Mouse (Mus musculus) heart, embryonic 13.5 days (tissue): ENCODE measurements around the gene Lrfn4. TPM values are rescaled to one million over a fixed set of nuclear protein-coding genes. Genes with fewer than 3 reads are reported as not detected.

ENCODE experiments used
- ATAC-seq: fragments of 200-750 bp; cut with Nextera tagmentation; 2 replicates; pipeline ENCODE4 v1.8.0; 2017; ENCODE audit warnings: moderate TSS enrichment; ENCODE audit not compliant: insufficient number of reproducible peaks, low FRiP score, low TSS enrichment; ENCODE audit errors: extremely low read depth
- H3K27ac ChIP-seq: fragments of 300-500 bp; sonication (generic); replicated peaks from 2 replicates; pipeline ENCODE4 v1.5.1; 2015; ENCODE audit warnings: moderate library complexity, mild to moderate bottlenecking, inconsistent platforms
- H3K27me3 ChIP-seq: fragments of 300-500 bp; sonication (generic); replicated peaks from 2 replicates; pipeline ENCODE4 v1.6.1; 2015; ENCODE audit warnings: mild to moderate bottlenecking, inconsistent platforms
- H3K36me3 ChIP-seq: fragments of 300-500 bp; sonication (generic); 2 replicates; pipeline ENCODE4 v1.6.1; 2015; ENCODE audit warnings: mild to moderate bottlenecking, inconsistent platforms
- H3K4me1 ChIP-seq: fragments of 300-500 bp; sonication (generic); 2 replicates; pipeline ENCODE4 v1.6.1; 2015; ENCODE audit warnings: inconsistent platforms
- H3K4me2 ChIP-seq: fragments of 300-500 bp; sonication (generic); 2 replicates; pipeline ENCODE4 v1.6.1; 2015; ENCODE audit warnings: inconsistent platforms, mild to moderate bottlenecking, moderate library complexity
- H3K4me3 ChIP-seq: fragments of 300-500 bp; sonication (generic); 2 replicates; pipeline ENCODE4 v1.5.1; 2015; ENCODE audit warnings: moderate library complexity, mild to moderate bottlenecking, inconsistent platforms
- H3K9ac ChIP-seq: fragments of 300-500 bp; sonication (generic); 2 replicates; pipeline ENCODE4 v1.6.1; 2015; ENCODE audit warnings: inconsistent platforms, mild to moderate bottlenecking, moderate library complexity
- H3K9me3 ChIP-seq: fragments of 300-500 bp; sonication (generic); 2 replicates; pipeline ENCODE4 v1.6.1; 2016; ENCODE audit warnings: inconsistent platforms
- WGBS: fragments of 180-500 bp; shearing (Covaris S2); methylation state at CpG from one replicate; pipeline ENCODE4 v1.1.7; 2015; ENCODE audit warnings: mixed read lengths; 5-methylcytosine and 5-hydroxymethylcytosine counted together
- polyA plus RNA-seq: library from polyadenylated mRNA; unstranded; fragments of >200 nt; fragmentation: Nextera tagmentation; extraction: Ambion mirVana; gene quantifications from 2 replicates; pipeline ENCODE4 v1.2.1, GENCODE M21; 2015

The Lrfn4 gene
- polyA plus RNA-seq, 1 experiment from 2014 or later, result 3.8 TPM

DNA sequence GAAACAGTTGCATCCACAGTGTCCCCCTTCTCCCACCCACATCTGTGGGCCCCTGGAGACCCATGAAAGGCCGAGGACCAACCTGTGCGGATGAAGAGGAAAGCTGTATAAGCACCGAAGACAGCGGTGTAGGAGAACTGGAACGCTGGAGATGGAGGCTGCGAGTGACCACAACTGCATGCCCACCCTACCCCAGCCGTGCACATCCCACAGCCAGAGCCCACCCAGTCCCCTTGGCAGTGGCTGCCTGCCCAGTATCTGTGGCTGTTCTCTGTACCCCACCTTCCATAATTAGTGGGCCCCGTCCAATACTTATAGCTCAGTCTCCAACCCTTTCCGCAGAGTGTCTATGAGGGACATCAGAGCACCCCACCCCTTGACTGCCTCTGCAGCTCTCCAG is 8.0 kb upstream of the Lrfn4 start:
- no peak for ATAC-seq
- Histone ChIP-seq H3K27me3 (no peaks in the 10 kb centered on the region), H3K9me3 (no peaks in the 10 kb centered on the region), H3K4me1 (peaks cover 28% of the 10 kb centered on the region), H3K27ac (no peak overlapping the region), H3K4me3 (no peak overlapping the region), H3K4me2 (no peak overlapping the region), H3K9ac (no peak overlapping the region), H3K36me3 (peaks cover 42% of the 10 kb centered on the region)
- WGBS, result 92% methylated on average over 9 of the region's 9 CpGs

DNA sequence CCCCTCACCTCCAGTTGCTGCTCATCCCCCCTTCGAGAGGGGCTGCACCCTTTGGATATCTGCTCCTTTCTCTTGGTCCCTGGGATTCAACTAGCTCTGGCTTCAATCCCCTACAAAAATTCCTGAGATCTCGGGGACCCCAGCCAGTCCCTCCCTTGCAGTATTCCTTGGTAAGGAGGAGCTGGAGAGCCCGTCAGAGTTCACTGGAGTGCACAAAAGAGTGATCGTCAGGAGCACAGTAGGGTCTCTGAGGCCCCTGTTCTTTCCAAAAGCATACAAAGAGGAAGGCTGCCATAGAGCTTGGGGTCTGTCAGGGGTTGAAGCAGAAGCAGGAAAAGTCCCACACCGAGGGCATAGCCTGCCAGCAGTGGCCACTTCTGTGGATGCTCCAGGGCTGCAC is 7.3 kb upstream of the Lrfn4 start:
- Histone ChIP-seq H3K9me3 (no peaks in the 10 kb centered on the region), H3K4me3 (no peak overlapping the region), H3K36me3 (peaks cover 42% of the 10 kb centered on the region), H3K27me3 (0 out of 2 replicates have a peak, but pooled peaks cover 2% of the 10 kb centered on the region), H3K27ac (no peak overlapping the region), H3K4me2 (no peak overlapping the region), H3K9ac (no peak overlapping the region), H3K4me1 (peaks cover 24% of the 10 kb centered on the region)
- WGBS, result 80% methylated on average over 5 of the region's 5 CpGs
- no peak for ATAC-seq

DNA sequence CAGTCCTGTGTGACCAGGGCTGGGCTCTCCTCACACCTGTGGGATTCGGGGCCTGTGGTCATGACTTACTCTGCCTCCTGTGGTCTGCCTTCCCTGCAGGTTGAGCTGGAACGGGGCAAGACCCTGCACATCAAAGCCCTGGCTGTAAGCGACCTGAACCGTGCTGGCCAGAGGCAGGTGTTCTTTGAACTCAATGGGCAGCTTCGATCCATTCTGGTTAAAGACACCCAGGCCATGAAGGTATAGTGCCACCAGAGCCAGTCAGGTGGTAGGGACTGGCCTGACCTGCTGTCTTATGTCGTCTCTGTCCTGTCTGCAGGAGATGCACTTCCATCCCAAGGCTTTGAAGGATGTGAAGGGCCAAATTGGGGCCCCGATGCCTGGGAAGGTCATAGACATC is 5.3 kb upstream of the Lrfn4 start:
- 83% methylated on average over 7 of the region's 7 CpGs for WGBS
- Histone ChIP-seq H3K36me3 (peaks cover 42% of the 10 kb centered on the region), H3K4me3 (no peak overlapping the region), H3K9ac (no peak overlapping the region), H3K4me2 (no peak overlapping the region), H3K27ac (no peak overlapping the region), H3K4me1 (peaks cover 18% of the 10 kb centered on the region), H3K9me3 (no peaks in the 10 kb centered on the region), H3K27me3 (peaks cover 12% of the 10 kb centered on the region; the same call in 1 of the 2 replicates)
- ATAC-seq, result no peak

DNA sequence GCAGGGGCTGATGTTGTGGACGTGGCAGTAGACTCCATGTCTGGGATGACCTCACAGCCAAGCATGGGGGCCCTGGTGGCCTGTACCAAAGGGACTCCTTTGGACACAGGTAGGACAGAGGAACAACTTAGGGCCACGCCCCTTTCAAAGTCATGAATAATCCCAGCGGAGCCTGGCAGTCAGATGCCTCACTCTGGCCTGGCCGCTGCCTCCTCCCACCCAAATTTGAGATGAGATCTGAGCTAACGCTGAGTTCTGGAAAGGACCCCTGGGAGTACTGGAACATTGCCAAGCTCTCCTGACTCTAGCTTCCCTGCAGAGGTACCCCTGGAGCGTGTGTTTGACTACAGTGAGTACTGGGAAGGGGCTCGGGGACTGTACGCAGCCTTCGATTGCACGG is 4.0 kb upstream of the Lrfn4 start:
- Histone ChIP-seq H3K9ac (no peak overlapping the region), H3K27ac (no peak overlapping the region), H3K4me3 (no peak overlapping the region), H3K36me3 (peaks cover 42% of the 10 kb centered on the region), H3K27me3 (peaks cover 12% of the 10 kb centered on the region; the same call in 1 of the 2 replicates), H3K4me2 (no peak overlapping the region), H3K4me1 (peaks cover 15% of the 10 kb centered on the region), H3K9me3 (no peaks in the 10 kb centered on the region)
- 77% methylated on average over 10 of the region's 10 CpGs for WGBS
- ATAC-seq, result no peak

DNA sequence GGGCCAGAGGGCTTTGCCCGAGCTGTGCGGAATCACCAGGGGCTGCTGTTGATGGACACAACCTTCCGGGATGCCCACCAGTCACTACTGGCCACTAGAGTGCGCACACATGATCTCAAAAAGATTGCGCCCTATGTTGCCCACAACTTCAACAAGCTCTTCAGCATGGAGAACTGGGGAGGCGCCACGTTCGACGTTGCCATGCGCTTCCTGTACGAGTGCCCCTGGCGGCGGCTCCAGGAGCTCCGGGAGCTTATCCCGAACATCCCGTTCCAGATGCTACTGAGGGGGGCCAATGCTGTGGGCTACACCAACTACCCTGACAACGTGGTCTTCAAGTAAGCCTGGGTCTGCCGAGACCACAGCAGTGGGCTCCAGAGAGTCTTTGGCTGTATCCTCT is 2.7 kb upstream of the Lrfn4 start:
- H3K9me3 ChIP-seq, result no peaks in the 10 kb centered on the region
- H3K4me2 ChIP-seq, result no peak overlapping the region
- no peak overlapping the region for H3K9ac ChIP-seq
- peaks cover 22% of the 10 kb centered on the region for H3K4me1 ChIP-seq
- no peak overlapping the region for H3K4me3 ChIP-seq
- ATAC-seq, result no peak
- no peak overlapping the region for H3K27ac ChIP-seq
- 26% methylated on average over 18 of the region's 18 CpGs for WGBS
- peaks cover 40% of the 10 kb centered on the region for H3K36me3 ChIP-seq
- H3K27me3 ChIP-seq, result peaks cover 12% of the 10 kb centered on the region; the same call in 1 of the 2 replicates

DNA sequence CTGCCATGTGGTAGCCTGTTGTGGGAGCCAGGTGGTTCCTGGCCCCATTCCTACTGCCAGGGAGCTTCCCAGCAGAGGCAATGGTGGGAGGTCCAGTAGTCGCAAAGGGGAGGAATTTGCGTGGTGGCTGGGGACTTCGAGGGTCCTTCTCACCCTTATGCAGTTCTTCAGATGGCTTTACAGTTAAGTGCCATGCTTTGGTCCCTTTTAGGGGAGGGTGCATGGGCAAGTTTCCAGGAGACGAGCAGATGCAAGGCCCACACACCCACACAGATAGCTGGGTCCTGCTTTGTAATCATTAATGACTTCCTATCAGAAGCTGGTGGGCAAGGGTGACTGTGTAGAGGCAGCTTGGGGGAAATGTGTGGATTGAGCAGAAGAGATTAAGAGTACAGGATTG is 1.1 kb upstream of the Lrfn4 start:
- Histone ChIP-seq H3K9me3 (no peaks in the 10 kb centered on the region), H3K36me3 (peaks cover 40% of the 10 kb centered on the region), H3K4me3 (peak overlapping the region; percentile 86; the same call in 1 of the 2 replicates), H3K4me2 (peak overlapping the region; percentile 75), H3K27ac (0 out of 2 replicates have a peak overlapping the region, but pooled peaks have one; percentile 79), H3K4me1 (peaks cover 26% of the 10 kb centered on the region), H3K27me3 (peaks cover 12% of the 10 kb centered on the region; the same call in 1 of the 2 replicates), H3K9ac (peak overlapping the region; percentile 97)
- 31% methylated on average over 4 of the region's 4 CpGs for WGBS
- ATAC-seq, result no peak

DNA sequence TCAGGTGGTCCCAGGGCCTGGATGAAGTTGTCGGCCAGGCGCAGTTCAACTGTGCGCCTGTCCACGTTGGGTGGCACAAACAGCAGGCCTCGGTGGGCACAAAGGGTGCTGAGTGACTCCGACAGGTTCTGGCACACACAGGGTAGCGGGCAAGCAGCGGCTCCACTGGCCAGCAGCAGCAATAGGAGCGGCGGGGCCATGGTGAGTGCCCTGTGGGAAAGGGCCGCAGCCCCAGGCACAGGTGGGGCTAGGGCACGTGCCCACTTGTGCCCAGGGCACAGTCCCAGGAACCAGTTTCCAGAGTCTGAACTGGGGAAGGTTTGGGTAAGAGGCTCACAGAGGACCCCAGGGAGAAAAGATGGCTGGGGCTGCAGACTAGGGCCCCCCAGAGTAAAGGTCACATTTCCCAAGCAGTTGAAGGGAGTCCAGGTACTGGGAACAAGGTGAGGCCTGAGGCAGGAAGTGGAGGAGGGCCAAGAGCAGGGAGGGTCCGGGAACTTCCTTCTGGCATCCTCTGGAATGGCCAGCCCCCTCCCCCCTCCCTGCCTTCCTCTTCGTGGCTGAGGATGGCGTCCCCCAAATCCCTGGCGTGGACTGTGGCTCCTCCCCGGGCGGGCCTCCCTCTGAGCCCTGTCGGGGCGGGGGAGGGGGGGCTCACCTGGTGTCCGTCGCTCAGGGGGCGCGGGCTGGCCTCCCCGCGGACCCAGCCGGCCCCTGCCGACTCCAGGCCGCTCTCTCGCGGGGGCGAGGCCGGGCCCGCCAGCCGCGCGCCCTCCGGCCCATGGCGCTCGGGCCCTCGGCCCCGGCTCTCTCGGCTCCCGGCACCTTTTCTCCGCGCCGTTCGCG is 939 bp downstream of the Lrfn4 start:
- H3K4me3 ChIP-seq, result peak overlapping the region; percentile 86
- peaks cover 26% of the 10 kb centered on the region for H3K4me1 ChIP-seq
- no peak for ATAC-seq
- peaks cover 12% of the 10 kb centered on the region; the same call in 1 of the 2 replicates for H3K27me3 ChIP-seq
- peak overlapping the region; percentile 79 for H3K27ac ChIP-seq
- peak overlapping the region; percentile 97 for H3K9ac ChIP-seq
- H3K36me3 ChIP-seq, result peaks cover 31% of the 10 kb centered on the region
- no peaks in the 10 kb centered on the region for H3K9me3 ChIP-seq
- WGBS, result 35% methylated on average over 26 of the region's 49 CpGs
- peak overlapping the region; percentile 75 for H3K4me2 ChIP-seq

DNA sequence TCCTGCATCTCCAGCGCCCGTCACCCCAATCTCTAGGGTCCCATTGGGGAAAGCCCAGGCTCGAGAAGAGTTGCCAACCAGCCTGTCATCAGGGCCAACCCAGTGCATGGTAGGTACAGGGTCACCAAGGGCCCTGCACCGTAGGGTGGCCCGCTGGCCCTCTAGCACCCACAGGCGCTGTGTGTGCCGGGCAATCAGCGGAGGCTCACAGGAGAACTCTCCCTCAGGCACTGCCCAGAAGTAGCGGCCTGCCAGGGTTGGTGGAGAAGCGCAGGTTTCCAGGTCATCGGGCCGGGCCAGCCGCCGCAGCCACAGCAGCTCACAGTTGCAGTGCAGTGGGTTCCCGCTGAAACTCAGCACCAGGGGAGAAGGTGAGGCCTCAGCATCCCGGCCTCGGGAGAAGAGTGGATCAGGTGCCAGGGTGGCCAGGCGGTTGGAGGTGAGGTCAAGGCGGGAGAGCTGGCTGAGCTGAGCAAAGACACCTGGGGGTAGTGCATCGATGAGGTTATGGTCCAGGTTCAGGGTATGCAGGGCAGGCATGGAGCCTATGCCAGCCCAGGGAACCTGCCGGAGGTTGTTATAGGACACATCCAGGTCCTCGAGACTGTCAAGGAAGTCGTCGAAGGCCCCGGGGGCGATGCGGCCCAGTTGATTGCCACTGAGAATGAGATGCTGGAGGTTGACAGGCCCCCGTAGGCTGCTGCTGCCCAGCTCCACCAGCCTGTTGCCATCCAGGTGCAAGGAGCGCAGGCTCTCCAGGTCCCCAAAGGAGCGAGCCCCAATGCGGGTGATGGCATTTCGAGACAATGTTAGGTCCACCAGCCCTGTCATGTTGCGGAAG is 1.8 kb downstream of the Lrfn4 start:
- Histone ChIP-seq H3K27ac (no peak overlapping the region), H3K9ac (peak overlapping the region; percentile 97)
- WGBS, result 88% methylated on average over 33 of the region's 33 CpGs

DNA sequence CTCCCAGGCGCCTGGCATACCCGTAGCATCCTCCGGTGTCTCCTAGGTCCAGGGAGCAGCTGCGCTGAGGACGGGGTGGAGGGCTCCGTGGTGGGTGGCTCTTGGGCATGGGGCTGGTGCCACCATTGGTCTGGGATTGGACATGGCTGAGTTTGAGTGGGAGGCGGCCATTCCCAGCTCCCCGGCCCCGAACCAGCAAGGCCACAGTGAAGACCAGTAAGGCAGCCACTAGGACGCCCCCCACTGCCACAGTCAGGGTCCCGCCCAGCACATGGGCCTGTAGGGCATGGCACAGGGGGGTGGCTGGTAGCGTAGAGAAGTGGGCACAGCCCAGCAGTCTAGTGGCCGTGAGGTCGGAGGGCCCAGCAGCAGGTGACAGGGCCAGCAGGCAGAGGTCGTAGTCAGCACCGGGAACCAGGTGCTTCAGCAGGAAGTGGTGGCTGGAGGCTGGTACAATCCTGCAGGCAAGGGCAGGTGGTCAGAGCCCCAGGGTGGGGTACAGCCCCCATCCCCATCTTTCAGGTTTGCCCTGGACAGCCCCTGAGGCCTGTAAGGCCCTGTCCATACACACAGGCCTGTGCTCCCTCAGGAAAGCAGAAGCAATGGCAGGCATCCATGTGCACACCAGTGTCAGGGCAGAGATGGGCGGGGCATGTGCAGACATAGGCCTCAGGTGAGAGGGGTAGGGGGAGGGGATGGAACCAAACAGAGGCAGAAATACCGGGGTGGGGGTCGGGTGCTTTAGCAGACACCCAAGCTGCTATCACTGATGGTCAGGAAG is 3.1 kb downstream of the Lrfn4 start:
- H3K9me3 ChIP-seq, result no peaks in the 10 kb centered on the region
- WGBS, result 88% methylated on average over 19 of the region's 19 CpGs
- no peak for ATAC-seq
- peaks cover 7% of the 10 kb centered on the region; the same call in 1 of the 2 replicates for H3K27me3 ChIP-seq
- peaks cover 31% of the 10 kb centered on the region for H3K36me3 ChIP-seq
- peaks cover 26% of the 10 kb centered on the region for H3K4me1 ChIP-seq
- no peak overlapping the region for H3K27ac ChIP-seq
- no peak overlapping the region for H3K4me3 ChIP-seq
- H3K4me2 ChIP-seq, result no peak overlapping the region
- no peak overlapping the region for H3K9ac ChIP-seq

More for the DNA sequence above, 1.8 kb downstream of the Lrfn4 start:
- peaks cover 31% of the 10 kb centered on the region for H3K36me3 ChIP-seq
- H3K4me3 ChIP-seq, result peak overlapping the region; percentile 86
- no peak for ATAC-seq
- H3K27me3 ChIP-seq, result peaks cover 12% of the 10 kb centered on the region; the same call in 1 of the 2 replicates
- peaks cover 26% of the 10 kb centered on the region for H3K4me1 ChIP-seq
- no peaks in the 10 kb centered on the region for H3K9me3 ChIP-seq
- H3K4me2 ChIP-seq, result peak overlapping the region; percentile 75

DNA sequence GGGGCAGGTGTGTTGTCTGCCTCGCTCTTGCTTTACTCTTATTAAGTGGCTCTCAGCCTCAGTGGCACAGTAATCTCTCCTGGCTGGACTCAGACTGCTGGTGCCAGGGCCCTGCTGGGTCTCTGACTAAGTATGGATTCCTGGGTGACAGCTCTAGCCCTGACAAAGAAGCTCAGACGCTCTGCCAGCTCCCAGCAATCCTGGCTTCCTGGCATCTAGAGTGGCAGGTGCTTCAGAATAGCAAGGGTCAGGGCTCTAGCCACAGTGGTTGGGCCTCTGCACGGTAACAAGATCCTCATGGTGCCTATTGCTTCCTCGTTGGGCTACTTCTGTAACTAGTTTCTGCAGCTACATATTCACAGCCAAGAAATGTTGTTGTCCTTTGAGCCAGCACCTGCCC is 5.4 kb downstream of the Lrfn4 start:
- no peak overlapping the region for H3K9ac ChIP-seq
- 53% methylated on average over 4 of the region's 4 CpGs for WGBS

DNA sequence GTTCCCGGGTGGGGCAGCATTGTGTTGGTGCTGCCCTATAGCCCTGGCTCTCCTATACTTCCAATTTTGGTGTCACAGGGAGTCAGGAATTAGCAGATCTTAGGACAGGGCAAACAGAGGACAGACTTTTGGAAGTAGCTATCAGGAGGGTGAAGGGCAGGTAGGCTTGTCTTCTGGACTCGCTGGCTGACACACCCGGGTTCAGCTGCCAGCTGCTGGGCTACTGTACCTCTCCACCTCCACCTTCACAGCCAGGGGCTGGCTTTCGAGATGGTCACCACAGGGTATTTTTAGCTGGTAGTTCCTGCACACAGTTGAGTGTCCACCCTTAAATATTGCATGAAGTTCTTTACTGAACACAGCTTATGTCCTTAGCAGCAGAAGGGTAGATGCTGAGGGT is 7.0 kb downstream of the Lrfn4 start:
- Histone ChIP-seq H3K27me3 (no peaks in the 10 kb centered on the region), H3K4me1 (peaks cover 14% of the 10 kb centered on the region)

More for the DNA sequence above, 5.4 kb downstream of the Lrfn4 start:
- H3K27me3 ChIP-seq, result no peaks in the 10 kb centered on the region
- no peak for ATAC-seq
- peaks cover 19% of the 10 kb centered on the region for H3K4me1 ChIP-seq
- H3K4me3 ChIP-seq, result no peak overlapping the region
- H3K36me3 ChIP-seq, result peaks cover 31% of the 10 kb centered on the region
- H3K27ac ChIP-seq, result no peak overlapping the region
- H3K9me3 ChIP-seq, result no peaks in the 10 kb centered on the region
- no peak overlapping the region for H3K4me2 ChIP-seq

More for the DNA sequence above, 7.0 kb downstream of the Lrfn4 start:
- no peak for ATAC-seq
- Histone ChIP-seq H3K4me3 (no peak overlapping the region), H3K36me3 (peaks cover 25% of the 10 kb centered on the region), H3K4me2 (no peak overlapping the region), H3K9ac (no peak overlapping the region), H3K27ac (no peak overlapping the region), H3K9me3 (no peaks in the 10 kb centered on the region)
- 73% methylated on average over 4 of the region's 4 CpGs for WGBS
